Mouse (Mus musculus) 3134 (cell line): ENCODE data around the gene Olfr146.

Source experiments
- DNase-seq: peaks from one replicate; pipeline ENCODE4 v3.0.0-alpha.2; 2011; ENCODE audit warnings: low spot score; ENCODE audit not compliant: insufficient read length; ENCODE audit errors: extremely low read depth

Olfr146 gene

DNA sequence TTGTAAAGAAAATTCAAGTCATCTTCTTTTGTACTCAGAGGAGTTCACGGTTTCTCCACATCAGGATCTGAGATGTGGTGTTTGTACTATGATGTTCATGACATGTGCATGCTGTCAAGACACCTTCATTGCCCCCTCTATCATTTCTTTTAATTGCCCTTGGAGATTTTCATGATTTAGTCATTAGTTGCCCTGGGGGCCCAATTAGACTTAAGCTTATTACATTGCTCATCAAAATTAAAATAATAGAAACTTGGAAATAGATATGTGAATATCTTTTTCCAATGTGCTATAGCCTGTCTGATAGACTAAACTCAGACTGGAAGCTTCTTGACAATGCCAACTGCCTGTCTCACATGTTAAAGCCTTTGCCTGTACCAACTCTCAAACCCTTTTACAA lies at the start of gene Olfr146:
Gene Olfr146, minus strand, starts transcription at position 101 of the 400 bp plus-strand sequence.
- DNase-seq = no peak

- no peak for DNase-seq
Measured at GRCm38 (mm10) chr9:39064851-39065250, 41.7 kb upstream of the Olfr146 start, which contains the start of gene Olfr937. Gene Olfr937 (minus strand): TSS chr9:39064951.

GRCm38 (mm10) chr9:38999583-38999982 lies 23.6 kb downstream of the Olfr146 start, which contains the start of gene Olfr935:
Gene Olfr935 (minus strand): TSS chr9:38999683.
- DNase-seq = no peak

DNA sequence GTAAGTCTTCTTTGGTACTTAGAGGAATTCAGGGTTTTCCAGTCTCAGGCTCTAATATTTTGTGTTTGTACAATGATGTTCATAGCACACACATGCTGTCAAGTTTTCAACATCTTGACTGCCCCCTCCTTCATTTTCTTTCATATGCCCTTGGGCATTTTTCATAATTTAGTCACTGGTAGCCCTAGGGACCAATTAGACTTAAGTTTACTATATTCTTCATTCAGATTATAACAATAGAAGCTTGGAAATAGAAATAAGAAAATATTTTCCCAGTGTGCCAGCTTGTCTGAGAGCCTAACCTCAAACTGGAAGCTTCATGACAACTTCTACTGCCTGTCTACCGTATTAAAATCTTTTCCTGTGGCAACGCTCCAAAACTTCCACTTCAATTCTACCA lies 35.0 kb downstream of the Olfr146 start, which contains the start of gene Olfr934:
Gene Olfr934, minus strand, starts transcription at position 101 of the 400 bp plus-strand sequence.
- no peak for DNase-seq

- no peak for DNase-seq
Measured at GRCm38 (mm10) chr9:38972013-38972412, 51.2 kb downstream of the Olfr146 start, which contains the start of gene Olfr933. Gene Olfr933 (plus strand): TSS chr9:38972313.
